Mouse (Mus musculus): ENCODE measurements around the gene Tm2d3.

DNA sequence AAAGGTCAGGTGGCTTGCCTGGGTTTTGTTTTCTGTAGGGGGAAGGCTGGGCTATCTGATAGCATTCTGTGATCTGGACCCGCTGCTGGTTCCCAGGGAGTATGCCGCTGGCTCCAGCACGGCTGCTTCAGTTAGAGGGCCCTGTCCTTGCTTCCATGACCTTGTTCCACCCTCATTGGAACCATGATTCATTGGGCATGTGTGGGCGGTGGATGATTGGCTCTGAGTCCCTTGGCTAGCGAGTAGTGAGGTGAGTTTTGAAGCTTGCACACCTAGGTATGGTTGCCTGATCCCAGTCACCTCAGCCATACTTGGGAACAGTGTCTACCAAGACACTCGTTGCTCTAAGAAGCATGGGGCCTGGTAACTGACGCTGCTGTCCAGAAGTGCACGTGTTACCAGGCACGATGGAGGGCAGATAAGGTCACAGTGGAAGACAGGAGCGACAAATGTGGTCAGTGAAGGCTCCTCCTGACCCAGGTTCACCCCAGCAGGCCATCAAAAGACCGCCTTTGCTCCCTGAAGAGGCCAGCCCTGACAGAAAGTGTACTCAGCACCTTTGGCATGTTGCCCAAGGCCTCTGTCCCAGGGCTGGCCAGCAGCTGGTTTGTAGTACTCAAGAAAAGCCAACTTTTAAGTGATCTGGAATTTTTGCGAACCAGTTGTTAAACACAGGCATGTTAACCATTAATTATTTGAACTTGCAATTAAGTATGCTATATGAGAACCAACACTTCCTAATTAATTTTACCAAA lies 46.5 kb downstream of the Tm2d3 start:
- TF ChIP-seq GATA1 (IDR thresholded peaks at IDR 0.05; ENCODE audit: borderline replicate concordance, low read length) (no peak), FLI1 (IDR thresholded peaks at IDR 0.05; ENCODE audit: low read length) (no peak)
